Mouse (Mus musculus) right cerebral cortex, adult 2 months (tissue): ENCODE measurements around the gene Trpm6.
A peak's percentile ranks its signal among the peaks of the same experiment; 100 is the strongest.

Experiments used
- DNase-seq, 2 experiments: peaks; one replicate each; pipeline ENCODE4 v3.0.0; 2021 to 2022; ENCODE audit warnings: low spot score in 2 of 2

The Trpm6 gene

DNA sequence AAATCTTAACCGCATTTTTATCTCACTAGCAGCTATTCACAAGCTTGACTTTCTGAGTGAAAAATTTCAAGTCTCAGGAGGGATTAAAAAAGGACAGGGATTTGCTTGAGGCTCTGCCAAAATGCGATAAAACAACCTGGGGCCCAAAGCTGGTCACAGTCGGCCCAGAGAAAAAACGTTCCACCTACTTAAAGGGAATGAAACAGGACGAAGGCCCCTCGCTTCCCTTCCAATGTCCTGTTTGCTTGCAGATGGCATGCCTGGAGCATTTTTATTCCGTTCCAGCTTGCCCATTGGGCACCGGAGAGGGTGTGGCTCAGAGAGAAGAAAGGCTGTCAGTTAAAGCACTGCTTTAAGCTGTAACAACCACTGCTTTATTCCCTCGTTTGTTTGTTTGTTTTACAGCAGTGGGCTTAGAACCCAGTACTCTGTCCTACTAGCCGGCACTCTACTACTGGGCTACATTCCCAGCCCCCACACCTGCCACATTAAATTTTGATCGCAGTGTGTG, 139.4 kb downstream of the Trpm6 start:
- peak; percentile 51 to 62 for DNase-seq

DNA sequence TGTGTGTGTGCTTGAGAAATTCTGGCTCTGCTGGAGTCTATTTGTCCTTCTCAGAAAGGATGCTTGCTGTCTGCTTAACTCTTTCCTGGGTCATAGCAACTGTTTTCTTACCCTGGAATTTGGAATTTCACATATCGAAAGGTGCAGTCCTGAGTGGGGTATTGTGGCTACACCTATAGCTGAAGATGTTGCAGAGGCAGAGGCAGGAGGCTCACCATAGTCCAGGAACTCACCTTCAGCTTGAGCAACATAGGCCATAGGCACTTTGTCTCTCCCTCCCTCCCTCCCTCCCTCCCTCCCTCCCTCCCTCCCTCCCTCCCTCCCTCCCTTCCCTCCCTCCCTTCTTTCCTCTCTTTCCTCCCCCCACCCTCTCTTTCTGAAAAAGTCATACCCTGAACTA, 139.8 kb downstream of the Trpm6 start:
- no peak for DNase-seq

DNA sequence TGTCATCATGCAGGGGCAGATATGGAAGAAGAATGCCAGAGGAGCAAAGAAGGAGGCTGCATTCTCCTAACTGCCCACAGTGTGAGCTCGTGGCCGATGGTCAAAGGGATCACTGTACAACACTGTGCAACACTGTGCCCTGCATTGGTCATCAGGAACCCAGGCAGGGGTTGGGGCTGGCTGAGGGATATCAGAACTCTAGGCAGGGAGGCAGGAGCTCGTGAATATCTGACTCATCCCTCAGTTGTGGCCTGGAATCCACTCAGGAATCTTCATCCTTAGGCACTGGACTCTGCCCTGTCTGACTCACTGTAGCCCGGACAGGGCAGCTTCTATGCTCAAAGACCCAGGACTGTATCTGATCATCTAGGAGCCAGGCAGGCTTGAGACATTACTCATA, 140.4 kb downstream of the Trpm6 start:
- no peak for DNase-seq

DNA sequence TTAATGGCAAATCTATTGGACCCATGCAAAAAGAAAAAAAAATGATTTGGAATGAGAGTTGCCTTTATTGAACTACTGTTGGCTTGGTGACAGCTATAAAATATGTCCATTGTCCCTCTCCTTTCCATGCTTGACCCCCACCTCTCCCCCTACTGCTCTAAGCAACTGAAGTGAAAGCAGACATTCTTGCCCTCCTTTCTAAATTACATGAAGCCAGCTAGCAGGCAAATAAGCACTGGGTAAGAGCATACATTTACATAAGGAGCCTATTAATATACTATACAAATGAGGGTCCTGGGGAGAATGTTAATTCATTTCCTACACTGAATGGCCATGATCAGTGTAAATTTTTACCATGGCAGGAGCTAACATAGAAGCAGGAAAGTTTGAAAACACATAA, 148.5 kb downstream of the Trpm6 start:
- no peak for DNase-seq

DNA sequence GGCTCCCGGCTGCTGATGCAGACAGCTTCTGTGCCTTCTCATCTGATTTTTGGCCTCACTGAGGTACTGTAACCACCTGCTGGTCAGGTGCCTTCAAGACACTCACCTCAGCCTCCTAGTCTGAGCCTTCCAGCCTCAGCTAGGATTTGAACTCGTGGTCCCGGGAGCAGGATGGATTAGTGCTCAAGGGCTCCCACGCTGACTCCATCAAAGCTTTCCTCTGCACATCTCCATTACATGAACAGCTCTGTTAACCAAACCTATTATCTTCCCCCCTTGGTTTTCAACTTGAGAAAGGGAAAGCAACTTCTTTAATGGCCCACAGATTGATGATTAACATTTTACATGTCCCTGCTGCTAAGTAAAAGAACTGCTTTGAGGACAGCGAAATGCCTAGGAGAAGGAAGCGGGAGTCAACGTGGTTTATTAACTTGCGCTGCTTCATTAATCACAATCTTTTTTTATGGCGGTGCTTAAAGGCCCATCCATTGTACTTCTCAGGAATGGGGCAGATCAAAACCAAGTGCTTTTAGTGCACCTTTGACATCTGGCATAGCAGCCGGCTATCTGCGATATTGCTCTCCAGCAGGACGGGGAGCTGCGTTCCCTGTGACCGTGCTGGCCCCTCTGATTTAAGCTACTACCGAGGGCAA, 152.4 kb downstream of the Trpm6 start:
- no peak for DNase-seq

DNA sequence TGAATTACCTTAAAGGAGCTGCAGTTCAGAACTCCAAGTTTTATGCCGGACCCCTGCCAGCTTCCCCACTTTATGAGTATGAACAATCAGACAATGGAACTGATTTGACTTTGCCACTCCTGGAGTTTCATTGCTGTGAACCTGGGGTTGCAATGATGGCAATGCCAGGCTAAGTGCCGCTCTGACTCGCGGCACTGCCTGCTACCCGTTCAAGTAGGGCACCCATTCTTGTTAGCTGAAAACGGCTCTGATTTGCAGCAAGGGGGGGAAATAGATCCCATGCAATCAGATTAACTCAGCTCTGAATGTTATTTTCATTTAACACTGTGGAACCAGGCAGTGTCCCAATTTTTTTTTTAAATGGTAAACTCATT, 152.9 kb downstream of the Trpm6 start:
- no peak for DNase-seq

DNA sequence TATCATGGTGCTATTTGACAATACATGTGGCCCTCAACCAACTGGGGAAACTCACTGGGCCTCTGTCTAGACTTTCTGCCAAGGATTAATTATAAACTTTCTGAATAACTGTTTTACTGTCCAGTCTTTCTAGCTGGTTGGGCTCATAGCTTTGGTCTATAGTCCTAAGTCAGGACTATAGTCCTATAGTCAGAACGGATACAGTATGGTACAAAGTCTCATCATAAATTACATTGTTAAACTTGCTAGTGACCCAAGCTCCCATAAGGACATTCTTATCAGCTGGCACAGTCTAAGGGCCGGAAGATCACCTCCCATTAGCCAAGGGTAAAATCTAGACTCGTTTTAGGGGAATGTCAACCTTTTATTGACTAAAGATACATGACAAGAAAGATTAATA, 155.7 kb downstream of the Trpm6 start:
- DNase-seq = no peak

DNA sequence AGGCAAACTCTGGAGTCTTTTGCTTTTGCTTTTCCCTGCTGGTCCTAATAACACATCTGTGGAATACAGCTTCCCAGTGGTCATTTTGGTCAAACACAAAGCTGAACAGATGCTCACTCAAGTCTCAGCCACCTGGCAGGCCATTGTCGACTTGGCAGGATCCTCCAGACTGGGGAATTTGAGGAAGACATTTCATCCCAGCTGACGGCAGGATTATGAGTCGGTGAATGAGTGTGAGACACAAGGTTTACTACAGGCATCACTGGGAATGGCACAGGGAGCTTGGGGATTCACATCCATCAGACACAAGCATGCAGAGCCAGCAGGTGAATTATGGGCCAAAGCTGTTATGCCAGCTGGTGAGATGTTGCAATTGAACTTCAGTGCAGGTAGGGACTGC, 159.9 kb downstream of the Trpm6 start:
- DNase-seq = no peak

DNA sequence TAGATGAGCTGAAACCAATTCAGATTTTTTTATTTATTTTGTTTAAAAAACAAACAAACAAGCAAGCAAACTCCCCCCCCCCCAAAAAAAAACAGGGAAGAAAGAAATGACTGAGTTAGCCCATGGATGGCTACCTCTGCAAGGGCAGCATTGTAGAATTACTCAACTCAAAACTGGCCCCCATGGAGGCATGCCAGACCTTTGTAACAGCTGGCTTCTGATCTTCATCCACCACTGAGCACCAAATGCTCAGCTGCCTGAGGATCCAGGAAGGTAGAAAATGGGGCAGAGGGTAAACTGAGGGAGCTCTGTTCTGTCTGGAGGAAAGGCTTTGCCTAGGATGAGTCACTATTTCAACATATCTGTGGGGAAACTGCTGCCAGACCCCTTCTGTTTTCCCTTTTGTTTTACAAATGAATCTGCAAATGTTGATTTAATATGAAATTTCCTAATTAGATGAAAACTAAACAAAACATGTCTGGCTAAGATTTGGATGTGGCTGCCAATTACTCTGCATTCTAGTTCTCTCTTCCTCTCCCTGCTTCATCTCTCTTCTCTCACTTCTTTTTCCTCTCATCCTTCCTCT, 162.1 kb downstream of the Trpm6 start:
- no peak for DNase-seq

DNA sequence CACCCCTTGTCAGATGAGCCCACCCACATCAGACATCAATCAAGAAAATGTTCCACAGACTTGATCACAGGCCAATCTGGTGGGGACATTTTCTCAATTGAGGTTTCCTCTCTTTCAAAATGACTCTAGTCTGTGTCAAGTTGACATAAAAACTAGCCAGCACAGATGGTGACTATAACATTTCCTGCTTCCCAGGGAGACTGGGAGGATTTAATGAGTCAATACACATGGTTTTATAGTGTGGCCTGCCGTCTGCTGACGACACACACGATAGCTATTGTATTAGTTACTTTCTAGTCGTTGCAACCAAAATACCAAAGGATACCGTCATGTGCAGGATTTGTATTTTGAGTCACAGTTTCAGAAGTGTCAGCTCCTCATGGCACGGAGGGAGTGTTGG, 191.6 kb downstream of the Trpm6 start:
- no peak for DNase-seq
